Mouse (Mus musculus) myocyte (in vitro differentiated cells): ENCODE results near the gene Olfr1278. TPM values are rescaled to one million over a fixed set of nuclear protein-coding genes. Genes with fewer than 3 reads are reported as not detected.
"Not testable (repeated sequence)": the region's sequence is repeated elsewhere in the genome, so short reads cannot be mapped to it uniquely, and the experiment has no call there.

Experiments
- H3K27me3 ChIP-seq: one replicate; pipeline ENCODE4 v1.6.1; 2011; ENCODE audit not compliant: control insufficient read depth, insufficient read depth, insufficient read length
- H3K36me3 ChIP-seq: one replicate; pipeline ENCODE4 v1.6.1; 2011; ENCODE audit not compliant: control insufficient read depth, insufficient read depth
- H3K4me2 ChIP-seq: one replicate; pipeline ENCODE4 v1.6.1; 2011; ENCODE audit warnings: low read depth, control low read depth
- H3K4me3 ChIP-seq: one replicate; pipeline ENCODE4 v1.5.1; 2011; ENCODE audit warnings: mild to moderate bottlenecking, control low read depth, moderate library complexity
- H3K79me2 ChIP-seq: one replicate; pipeline ENCODE4 v1.6.1; 2011; ENCODE audit not compliant: control insufficient read depth, insufficient read depth
- H3ac ChIP-seq: one replicate; pipeline ENCODE4 v1.6.1; 2011; ENCODE audit not compliant: control insufficient read depth, insufficient read length
- CEBPB ChIP-seq: IDR thresholded peaks from 2 replicates; pipeline ENCODE4 v1.6.1; 2011; ENCODE audit warnings: mild to moderate bottlenecking, moderate library complexity; ENCODE audit not compliant: poor library complexity, insufficient read depth, severe bottlenecking
- E2F4 ChIP-seq: IDR thresholded peaks from one replicate; pipeline ENCODE4 v1.6.1; 2011; ENCODE audit warnings: mild to moderate bottlenecking, control low read depth, moderate library complexity; ENCODE audit not compliant: insufficient read depth
- MAX ChIP-seq: IDR thresholded peaks from one replicate; pipeline ENCODE4 v1.6.1; 2011; ENCODE audit warnings: low read depth, mild to moderate bottlenecking, control low read depth
- POLR2A ChIP-seq: IDR thresholded peaks from one replicate; pipeline ENCODE4 v1.6.1; 2011; ENCODE audit warnings: low read depth, mild to moderate bottlenecking, control low read depth, moderate library complexity; ENCODE audit not compliant: insufficient read length
- POLR2AphosphoS2 ChIP-seq: IDR thresholded peaks from one replicate; pipeline ENCODE4 v1.6.1; 2011; ENCODE audit warnings: low read depth, control low read depth; ENCODE audit not compliant: insufficient read length
- SRF ChIP-seq: IDR thresholded peaks from one replicate; pipeline ENCODE4 v1.6.1; 2011; ENCODE audit warnings: low read depth; ENCODE audit not compliant: control insufficient read depth, insufficient read length
- TCF12 ChIP-seq: IDR thresholded peaks from one replicate; pipeline ENCODE4 v1.6.1; 2011; ENCODE audit warnings: mild to moderate bottlenecking, control low read depth; ENCODE audit not compliant: poor library complexity, insufficient read depth, severe bottlenecking
- TCF3 ChIP-seq: IDR thresholded peaks from one replicate; pipeline ENCODE4 v1.6.1; 2011; ENCODE audit warnings: low read depth, control low read depth; ENCODE audit not compliant: insufficient read length
- USF1 ChIP-seq: IDR thresholded peaks from one replicate; pipeline ENCODE4 v1.6.1; 2011; ENCODE audit warnings: low read depth, mild to moderate bottlenecking, control low read depth, moderate library complexity
- polyA plus RNA-seq: library from polyadenylated mRNA; unstranded; fragments of >200 nt; fragmentation: generic; extraction: Trizol; gene quantifications from one replicate; pipeline ENCODE4 v1.2.1, GENCODE M21; 2012; ENCODE audit warnings: missing spikeins

Gene Olfr1278
- polyA plus RNA-seq, 1 experiment = not detected

DNA sequence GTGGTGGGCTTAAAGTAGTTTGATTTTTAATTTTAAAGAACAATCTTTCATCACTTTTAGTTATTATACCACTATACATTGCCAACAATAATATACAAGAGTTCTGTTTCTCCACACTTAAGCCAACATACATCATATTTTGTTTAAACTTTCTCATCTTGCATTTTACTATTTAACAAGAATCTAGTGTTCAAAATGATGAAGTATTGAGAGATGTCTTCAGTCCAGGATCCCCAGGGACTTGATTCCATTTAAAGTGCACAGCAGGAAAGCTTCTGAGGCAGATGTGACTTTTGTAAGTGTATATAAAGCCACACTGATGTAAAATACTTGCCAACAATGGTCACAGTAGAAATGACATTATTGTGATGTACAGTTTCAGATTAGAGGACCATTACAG lies 23.8 kb downstream of the Olfr1278 start, which contains the start of gene Olfr1280:
Gene Olfr1280, plus strand, starts transcription at position 301 of the 400 bp plus-strand sequence.
- H3K36me3 ChIP-seq = no peaks in the 10 kb centered on the region
- H3K27me3 ChIP-seq = no peaks in the 10 kb centered on the region
- no peak within 1 kb of the TSS for H3ac ChIP-seq
- no peak within 1 kb of the TSS for H3K4me2 ChIP-seq
- H3K4me3 ChIP-seq = no peak within 1 kb of the TSS
- TF ChIP-seq POLR2A = no peak
- no peaks in the 10 kb centered on the region for H3K79me2 ChIP-seq

DNA sequence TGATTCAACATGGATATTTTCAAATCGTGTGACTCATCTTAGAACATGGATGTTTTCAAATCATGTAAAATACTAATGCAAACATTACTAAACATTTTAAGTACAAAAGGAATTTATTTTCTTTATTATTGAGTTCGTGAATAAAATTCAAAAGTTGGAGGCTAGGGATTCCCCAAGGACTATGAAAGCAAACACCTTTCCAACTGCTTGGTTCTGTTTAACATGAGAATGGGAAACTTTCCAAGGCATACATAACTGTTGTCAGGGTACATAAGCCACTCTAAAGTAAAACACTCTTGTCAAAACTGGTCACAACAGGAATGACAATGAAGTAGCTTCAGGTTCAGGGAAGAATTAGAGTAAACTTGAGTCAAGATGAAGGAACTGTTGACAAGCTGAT lies 36.3 kb downstream of the Olfr1278 start, which contains the start of gene Olfr1281:
Gene Olfr1281, plus strand, starts transcription at position 301 of the 400 bp plus-strand sequence.
- no peak within 1 kb of the TSS for H3ac ChIP-seq
- H3K4me3 ChIP-seq = no peak within 1 kb of the TSS
- TF ChIP-seq CEBPB = no peak
- no peaks in the 10 kb centered on the region for H3K36me3 ChIP-seq
- no peaks in the 10 kb centered on the region for H3K27me3 ChIP-seq
- no peak within 1 kb of the TSS for H3K4me2 ChIP-seq
- no peaks in the 10 kb centered on the region for H3K79me2 ChIP-seq

DNA sequence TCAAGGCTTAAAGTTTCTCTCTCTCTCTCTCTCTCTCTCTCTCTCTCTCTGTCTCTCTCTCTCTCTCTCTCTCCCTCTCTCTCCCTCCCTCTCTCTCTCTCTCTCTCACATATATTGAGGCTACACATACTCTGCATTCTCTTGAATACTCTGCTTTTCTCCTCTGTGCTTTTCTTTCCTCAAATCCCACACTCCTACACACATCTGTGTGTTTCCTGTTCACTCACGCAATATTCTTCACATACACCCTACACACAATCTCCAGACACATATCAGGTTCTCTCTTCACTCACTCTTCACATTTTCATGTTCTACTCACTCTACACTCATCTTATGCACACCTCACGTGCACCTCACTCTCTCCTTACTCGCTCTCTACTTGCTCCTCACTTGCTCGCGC lies 43.8 kb downstream of the Olfr1278 start:
- H3K4me3 ChIP-seq = not testable (repeated sequence)

DNA sequence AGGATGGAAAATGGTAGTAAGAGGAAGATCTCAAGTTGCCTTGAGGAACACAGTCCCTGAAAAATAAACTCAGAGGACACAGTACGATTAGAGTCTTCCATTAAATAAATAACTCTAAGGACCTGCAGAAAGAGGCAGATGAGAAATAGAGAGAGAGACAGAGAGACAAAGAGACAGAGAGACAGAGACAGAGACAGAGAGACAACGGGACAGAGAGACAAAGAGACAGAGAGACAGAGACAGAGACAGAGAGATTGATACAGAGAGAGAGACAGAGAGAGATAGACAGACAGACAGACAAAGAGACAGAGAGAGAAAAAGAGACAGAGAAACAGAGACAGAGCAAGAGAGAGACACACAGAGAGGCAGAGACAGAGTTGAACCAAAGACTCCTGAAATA lies 46.0 kb downstream of the Olfr1278 start, which contains the start of gene Olfr1282:
Gene Olfr1282, minus strand, starts transcription at position 101 of the 400 bp plus-strand sequence.
- no peak within 1 kb of the TSS for H3K4me3 ChIP-seq
- no peaks in the 10 kb centered on the region for H3K36me3 ChIP-seq
- H3ac ChIP-seq = no peak within 1 kb of the TSS
- H3K27me3 ChIP-seq = no peaks in the 10 kb centered on the region
- no peaks in the 10 kb centered on the region for H3K79me2 ChIP-seq
- no peak for TF ChIP-seq USF1
- no peak for TF ChIP-seq TCF12
- no peak for TF ChIP-seq TCF3
- no peak for TF ChIP-seq SRF
- TF ChIP-seq E2F4 = no peak
- TF ChIP-seq POLR2AphosphoS2 = no peak
- TF ChIP-seq MAX = no peak
- TF ChIP-seq CEBPB = no peak
- no peak within 1 kb of the TSS for H3K4me2 ChIP-seq

More for the DNA sequence above, 43.8 kb downstream of the Olfr1278 start:
- not testable (repeated sequence) for H3K27me3 ChIP-seq, H3K79me2 ChIP-seq, H3K36me3 ChIP-seq, H3K4me2 ChIP-seq, H3ac ChIP-seq

Other genes with a start within 250 kb of the Olfr1278 start
- not detected for gene Gm13941, start 184.2 kb upstream of the Olfr1278 start, polyA plus RNA-seq
- gene Gm15130, start 137.2 kb upstream of the Olfr1278 start, polyA plus RNA-seq = not detected
- gene 4930430A15Rik, start 60.5 kb upstream of the Olfr1278 start, polyA plus RNA-seq = not detected
- not detected for gene Olfr1275, start 54.9 kb upstream of the Olfr1278 start, polyA plus RNA-seq
- gene Olfr1276, start 35.6 kb upstream of the Olfr1278 start, polyA plus RNA-seq = not detected
- not detected for gene Olfr1277, start 16.0 kb upstream of the Olfr1278 start, polyA plus RNA-seq
- gene Olfr1279, start 10.5 kb downstream of the Olfr1278 start, polyA plus RNA-seq = not detected
- not detected for gene Olfr1280, start 23.9 kb downstream of the Olfr1278 start, polyA plus RNA-seq
- gene Olfr1281, start 36.4 kb downstream of the Olfr1278 start, polyA plus RNA-seq = not detected
- not detected for gene Olfr1282, start 45.9 kb downstream of the Olfr1278 start, polyA plus RNA-seq
- gene Olfr1283, start 76.7 kb downstream of the Olfr1278 start, polyA plus RNA-seq = not detected
- gene Olfr1284, start 85.4 kb downstream of the Olfr1278 start, polyA plus RNA-seq = not detected
- gene Olfr1286, start 133.0 kb downstream of the Olfr1278 start, polyA plus RNA-seq = not detected
- gene Olfr1287, start 159.0 kb downstream of the Olfr1278 start, polyA plus RNA-seq = not detected
- not detected for gene Olfr1288, start 184.0 kb downstream of the Olfr1278 start, polyA plus RNA-seq
- not detected for gene Olfr1289, start 190.7 kb downstream of the Olfr1278 start, polyA plus RNA-seq
- not detected for gene Olfr1290, start 203.7 kb downstream of the Olfr1278 start, polyA plus RNA-seq
- gene Olfr1291-ps1, start 207.0 kb downstream of the Olfr1278 start, polyA plus RNA-seq = not detected
- not detected for gene Olfr1293-ps, start 235.1 kb downstream of the Olfr1278 start, polyA plus RNA-seq